Mouse (Mus musculus) embryonic facial prominence, embryonic 12.5 days (tissue): ENCODE data around the gene Gpr84. TPM values are rescaled to one million over a fixed set of nuclear protein-coding genes. Genes with fewer than 3 reads are reported as not detected.

Experiments used
- ATAC-seq: fragments of 200-750 bp; cut with Nextera tagmentation; 2 replicates; pipeline ENCODE4 v1.8.0; 2017; ENCODE audit not compliant: insufficient number of reproducible peaks, insufficient read depth, low FRiP score, low TSS enrichment
- H3K27ac ChIP-seq: fragments of 300-500 bp; sonication (generic); 2 replicates; pipeline ENCODE4 v1.5.1; 2016; ENCODE audit warnings: mild to moderate bottlenecking
- H3K27me3 ChIP-seq: fragments of 300-500 bp; sonication (generic); 2 replicates; pipeline ENCODE4 v1.6.1; 2016; ENCODE audit warnings: mild to moderate bottlenecking, moderate library complexity
- H3K36me3 ChIP-seq: fragments of 300-500 bp; sonication (generic); 2 replicates; pipeline ENCODE4 v1.6.1; 2016; ENCODE audit warnings: mild to moderate bottlenecking
- H3K4me1 ChIP-seq: fragments of 300-500 bp; sonication (generic); 2 replicates; pipeline ENCODE4 v1.6.1; 2016
- H3K4me2 ChIP-seq: fragments of 300-500 bp; sonication (generic); replicated peaks from 2 replicates; pipeline ENCODE4 v1.6.1; 2016; ENCODE audit warnings: mild to moderate bottlenecking, moderate library complexity
- H3K4me3 ChIP-seq: fragments of 300-500 bp; sonication (generic); 2 replicates; pipeline ENCODE4 v1.5.1; 2016; ENCODE audit warnings: mild to moderate bottlenecking
- H3K9ac ChIP-seq: fragments of 300-500 bp; sonication (generic); 2 replicates; pipeline ENCODE4 v1.6.1; 2016; ENCODE audit warnings: mild to moderate bottlenecking, moderate library complexity
- H3K9me3 ChIP-seq: fragments of 300-500 bp; sonication (generic); 2 replicates; pipeline ENCODE4 v1.6.1; 2016; ENCODE audit warnings: mild to moderate bottlenecking, moderate library complexity
- WGBS: fragments of 180-500 bp; shearing (Covaris S2); methylation state at CpG from one replicate; pipeline ENCODE4 v1.1.7; 2016; 5-methylcytosine and 5-hydroxymethylcytosine counted together
- polyA plus RNA-seq: library from polyadenylated mRNA; unstranded; fragments of >200 nt; fragmentation: Nextera tagmentation; extraction: Ambion mirVana; gene quantifications from 2 replicates; pipeline ENCODE4 v1.2.1, GENCODE M21; 2016

Gene Gpr84
- polyA plus RNA-seq, result 0.47 and 0.67 TPM in 2 replicates

- peaks cover 30% of the 10 kb centered on the region for H3K4me1 ChIP-seq
- H3K4me2 ChIP-seq, result no peak within 1 kb of the TSS
- no peak within 1 kb of the TSS for H3K27ac ChIP-seq
- 0 out of 2 replicates have a peak, but pooled peaks cover 3% of the 10 kb centered on the region for H3K36me3 ChIP-seq
- no peak for ATAC-seq
- H3K9me3 ChIP-seq, result no peaks in the 10 kb centered on the region
- 52% methylated on average over 6 of the region's 6 CpGs for WGBS
- H3K4me3 ChIP-seq, result no peak within 1 kb of the TSS
- H3K27me3 ChIP-seq, result peaks cover 8% of the 10 kb centered on the region; the same call in 1 of the 2 replicates
- no peak within 1 kb of the TSS for H3K9ac ChIP-seq
These were observed at the start of gene Gpr84 for GRCm38 (mm10) chr15:103310365-103310910. Gene Gpr84 (minus strand): TSS chr15:103310612.

- H3K4me2 ChIP-seq, result no peak overlapping the region
- H3K9ac ChIP-seq, result no peak overlapping the region
- no peak overlapping the region for H3K4me3 ChIP-seq
- no peak for ATAC-seq
- H3K9me3 ChIP-seq, result no peaks in the 10 kb centered on the region
- H3K36me3 ChIP-seq, result peaks cover 21% of the 10 kb centered on the region
- H3K27ac ChIP-seq, result no peak overlapping the region
- peaks cover 33% of the 10 kb centered on the region for H3K4me1 ChIP-seq
- no peaks in the 10 kb centered on the region for H3K27me3 ChIP-seq
- WGBS, result 89% methylated on average over 5 of the region's 5 CpGs
These were observed 49.6 kb upstream of the Gpr84 start for GRCm38 (mm10) chr15:103359869-103360602.

GRCm38 (mm10) chr15:103359122-103359510, 48.7 kb upstream of the Gpr84 start:
- WGBS, result 27% methylated on average over 1 of the region's 1 CpGs
- no peak for ATAC-seq

GRCm38 (mm10) chr15:103358278-103359121, 48.1 kb upstream of the Gpr84 start:
- H3K4me3 ChIP-seq, result no peak overlapping the region
- peak overlapping the region; percentile 90 for H3K27ac ChIP-seq
- H3K27me3 ChIP-seq, result no peaks in the 10 kb centered on the region
- H3K9me3 ChIP-seq, result no peaks in the 10 kb centered on the region
- H3K4me1 ChIP-seq, result peaks cover 20% of the 10 kb centered on the region
- peak; percentile 65 for ATAC-seq
- peak overlapping the region; percentile 10; the same call in 1 of the 2 replicates for H3K9ac ChIP-seq
- no peak overlapping the region for H3K4me2 ChIP-seq
- 23% methylated on average over 4 of the region's 4 CpGs for WGBS
- H3K36me3 ChIP-seq, result peaks cover 36% of the 10 kb centered on the region

More at GRCm38 (mm10) chr15:103359122-103359510, 48.7 kb upstream of the Gpr84 start:
- no peak overlapping the region for H3K4me2 ChIP-seq
- H3K4me3 ChIP-seq, result no peak overlapping the region
- H3K9ac ChIP-seq, result no peak overlapping the region
- H3K27me3 ChIP-seq, result no peaks in the 10 kb centered on the region
- no peaks in the 10 kb centered on the region for H3K9me3 ChIP-seq
- peaks cover 24% of the 10 kb centered on the region for H3K4me1 ChIP-seq
- peaks cover 30% of the 10 kb centered on the region for H3K36me3 ChIP-seq
- peak overlapping the region; percentile 90 for H3K27ac ChIP-seq

GRCm38 (mm10) chr15:103357817-103358216, 47.4 kb upstream of the Gpr84 start:
- H3K4me3 ChIP-seq, result no peak overlapping the region
- H3K9me3 ChIP-seq, result no peaks in the 10 kb centered on the region
- H3K27me3 ChIP-seq, result no peaks in the 10 kb centered on the region
- no peak overlapping the region for H3K4me2 ChIP-seq
- no peak overlapping the region for H3K9ac ChIP-seq
- peaks cover 39% of the 10 kb centered on the region for H3K36me3 ChIP-seq
- ATAC-seq, result no peak
- H3K4me1 ChIP-seq, result peaks cover 20% of the 10 kb centered on the region
- 84% methylated on average over 4 of the region's 4 CpGs for WGBS
- H3K27ac ChIP-seq, result peak overlapping the region; percentile 90

GRCm38 (mm10) chr15:103356130-103356529, 45.7 kb upstream of the Gpr84 start:
- Histone ChIP-seq H3K27me3 (no peaks in the 10 kb centered on the region), H3K9ac (no peak overlapping the region), H3K4me3 (no peak overlapping the region), H3K36me3 (peaks cover 52% of the 10 kb centered on the region), H3K4me1 (peaks cover 20% of the 10 kb centered on the region), H3K4me2 (no peak overlapping the region), H3K27ac (no peak overlapping the region), H3K9me3 (no peaks in the 10 kb centered on the region)
- no peak for ATAC-seq
- 70% methylated on average over 4 of the region's 4 CpGs for WGBS

- Histone ChIP-seq H3K27ac (no peak overlapping the region), H3K36me3 (peaks cover 59% of the 10 kb centered on the region), H3K9ac (no peak overlapping the region), H3K4me2 (no peak overlapping the region), H3K27me3 (no peaks in the 10 kb centered on the region), H3K9me3 (no peaks in the 10 kb centered on the region), H3K4me1 (peaks cover 20% of the 10 kb centered on the region), H3K4me3 (no peak overlapping the region)
- no peak for ATAC-seq
- WGBS, result 91% methylated on average over 4 of the region's 4 CpGs
These were observed 45.0 kb upstream of the Gpr84 start for GRCm38 (mm10) chr15:103355420-103355819.

- Histone ChIP-seq H3K4me1 (peaks cover 20% of the 10 kb centered on the region), H3K27ac (no peak overlapping the region), H3K9ac (no peak overlapping the region), H3K36me3 (peaks cover 66% of the 10 kb centered on the region), H3K4me3 (no peak overlapping the region), H3K4me2 (no peak overlapping the region), H3K9me3 (no peaks in the 10 kb centered on the region), H3K27me3 (no peaks in the 10 kb centered on the region)
- WGBS, result 88% methylated on average over 2 of the region's 2 CpGs
- no peak for ATAC-seq
These were observed 44.3 kb upstream of the Gpr84 start for GRCm38 (mm10) chr15:103354690-103355089.

- 94% methylated on average over 11 of the region's 11 CpGs for WGBS
- Histone ChIP-seq H3K4me3 (no peak overlapping the region), H3K9me3 (no peaks in the 10 kb centered on the region), H3K36me3 (peaks cover 76% of the 10 kb centered on the region), H3K27ac (no peak overlapping the region), H3K4me2 (no peak overlapping the region), H3K4me1 (peaks cover 10% of the 10 kb centered on the region), H3K9ac (no peak overlapping the region), H3K27me3 (no peaks in the 10 kb centered on the region)
- ATAC-seq, result no peak
These were observed 43.3 kb upstream of the Gpr84 start for GRCm38 (mm10) chr15:103353511-103354256.

GRCm38 (mm10) chr15:103352856-103353255, 42.4 kb upstream of the Gpr84 start:
- Histone ChIP-seq H3K36me3 (peaks cover 84% of the 10 kb centered on the region), H3K27me3 (no peaks in the 10 kb centered on the region), H3K9ac (no peak overlapping the region), H3K4me1 (peaks cover 2% of the 10 kb centered on the region), H3K4me3 (no peak overlapping the region), H3K4me2 (no peak overlapping the region), H3K9me3 (no peaks in the 10 kb centered on the region), H3K27ac (no peak overlapping the region)
- no peak; the same call in 1 of the 2 replicates for ATAC-seq
- 52% methylated on average over 4 of the region's 4 CpGs for whole genome bisulfite sequencing

GRCm38 (mm10) chr15:103347275-103347684, 36.9 kb upstream of the Gpr84 start:
- WGBS, result 4% methylated on average over 2 of the region's 2 CpGs
- no peak overlapping the region for H3K4me3 ChIP-seq
- no peak overlapping the region for H3K9ac ChIP-seq
- ATAC-seq, result no peak
- H3K4me2 ChIP-seq, result no peak overlapping the region
- H3K27ac ChIP-seq, result no peak overlapping the region
- peaks cover under 1% of the 10 kb centered on the region; the same call in 1 of the 2 replicates for H3K4me1 ChIP-seq
- H3K36me3 ChIP-seq, result peaks cover 85% of the 10 kb centered on the region
- no peaks in the 10 kb centered on the region for H3K9me3 ChIP-seq
- no peaks in the 10 kb centered on the region for H3K27me3 ChIP-seq
